Comparison of ENCODE assay signal across 10 mouse cellular contexts in the genomic region with DNA sequence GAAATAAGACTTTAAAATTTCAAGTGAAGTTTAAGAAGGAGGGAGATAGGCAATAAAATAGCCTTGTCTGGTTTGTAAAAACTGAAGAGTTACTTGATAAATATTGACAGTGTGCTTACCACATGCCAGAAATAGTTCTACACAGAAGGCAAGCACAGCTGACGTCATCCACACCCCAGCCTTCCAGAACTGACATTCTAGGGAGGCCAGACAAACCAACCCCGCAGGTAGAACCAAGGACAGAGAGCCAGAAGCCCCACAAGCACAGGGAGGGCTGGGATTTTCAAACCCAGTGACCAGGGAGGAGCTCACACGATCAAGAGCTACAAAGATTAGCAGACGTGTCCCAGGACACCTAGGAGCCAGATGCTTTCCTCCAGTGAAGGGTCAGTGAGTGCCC.
A peak's percentile ranks its signal among the peaks of the same experiment; 100 is the strongest.
DNase-seq lines count a peak whose midpoint lies in the region; ATAC-seq and TF ChIP-seq lines count a peak whose summit lies in the region.
"Had no signal": no experiment of that assay in that cellular context is flagged by ENCODE, and none has a peak within 500 bp of the region (broad histone marks: within the 10 kb centered on the region; RNA-seq: fewer than 3 reads in every experiment).

No protein-coding gene starts in this region.

- no peaks in the 10 kb centered on the region for H3K27me3 ChIP-seq in liver, postnatal 0 days (ENCODE audit: insufficient read depth, low read length)
- H3K27me3 ChIP-seq: neural tube, embryonic 15.5 days had no signal

- peaks cover 51% of the 10 kb centered on the region for H3K4me1 ChIP-seq in liver, postnatal 0 days (ENCODE audit: insufficient read depth)

- peak; percentile 43 for DNase-seq in adrenal gland, postnatal 10 days
- peak; percentile 38 to 51 for DNase-seq in adrenal gland, postnatal 36 days
- peak; percentile 57 to 62 for DNase-seq in heart, postnatal 10 days
- peak; percentile 47 for DNase-seq in liver, postnatal 0 days
- no peak for DNase-seq in spleen, postnatal 10 days (ENCODE audit: low spot score in 2 of 2)
- DNase-seq in Muller cell, postnatal 12 days (ENCODE audit: inconsistent ontology term): no peak
- DNase-seq in frontal cortex, postnatal 36 days (ENCODE audit: low spot score in 2 of 2): no peak

- H3K9ac ChIP-seq in liver, postnatal 0 days (replicated peaks): no peak overlapping the region
- H3K9ac ChIP-seq: neural tube, embryonic 15.5 days had no signal

- 52% methylated on average over 4 of the region's 4 CpGs for WGBS in liver, postnatal 0 days (ENCODE audit: insufficient replicate concordance)

- no peak overlapping the region for H3K4me2 ChIP-seq in liver, postnatal 0 days (ENCODE audit: low read depth, low read length)
- H3K4me2 ChIP-seq: neural tube, embryonic 15.5 days had no signal

- TF ChIP-seq EP300 in liver, postnatal 0 days (IDR thresholded peaks at IDR 0.05; ENCODE audit: low read depth): no peak

- H3K4me3 ChIP-seq in liver, postnatal 0 days (ENCODE audit: low read depth, low read length): no peak overlapping the region
- H3K4me3 ChIP-seq: erythroblast, embryonic 14.5 days; midbrain, embryonic 10.5 days; neural tube, embryonic 15.5 days had no signal

- ATAC-seq in liver, postnatal 0 days: peak; percentile 71

- no peak overlapping the region for H3K27ac ChIP-seq in liver, postnatal 0 days (ENCODE audit: low read depth)
- H3K27ac ChIP-seq: midbrain, embryonic 10.5 days; neural tube, embryonic 15.5 days had no signal

- H3K36me3 ChIP-seq in liver, postnatal 0 days (replicated peaks; ENCODE audit: insufficient read depth, low read length): no peaks in the 10 kb centered on the region
- H3K36me3 ChIP-seq: midbrain, embryonic 10.5 days; neural tube, embryonic 15.5 days had no signal

- H3K9me3 ChIP-seq in liver, postnatal 0 days (ENCODE audit: low read length): no peaks in the 10 kb centered on the region
- H3K9me3 ChIP-seq: midbrain, embryonic 10.5 days; neural tube, embryonic 15.5 days had no signal

- intact Hi-C loops in heart, postnatal 10 days (cut with DNase I): no loop called here

- no peak for TF ChIP-seq CTCF in liver, postnatal 0 days (IDR thresholded peaks at IDR 0.05; ENCODE audit: low read depth)

Comparison
In these comparisons a context has a peak if more than half of its experiments do, and no peak if none do; other contexts are left out.
1. DNase-seq: peak in adrenal gland, postnatal 10 days (single experiment), adrenal gland, postnatal 36 days (2 of 2), heart, postnatal 10 days (2 of 2) and liver, postnatal 0 days (single experiment); none in spleen, postnatal 10 days (0 of 2), Muller cell, postnatal 12 days (single experiment) and frontal cortex, postnatal 36 days (0 of 2).